Mouse (Mus musculus): Measurements from ENCODE around the gene Pax8.
A peak's percentile ranks its signal among the peaks of the same experiment; 100 is the strongest.

Gene Pax8

GRCm38 (mm10) chr2:24460808-24461127 is 14.6 kb downstream of the Pax8 start:
- DNase-seq: no peak

- no peak for DNase-seq
Measured at GRCm38 (mm10) chr2:24460112-24460807, 15.1 kb downstream of the Pax8 start.

GRCm38 (mm10) chr2:24456841-24457240 is 18.6 kb downstream of the Pax8 start:
- no peak for DNase-seq

GRCm38 (mm10) chr2:24455057-24455855 is 20.1 kb downstream of the Pax8 start:
- no peak for DNase-seq

- DNase-seq: no peak
Measured at GRCm38 (mm10) chr2:24454429-24455011, 20.9 kb downstream of the Pax8 start.

GRCm38 (mm10) chr2:24453206-24453605 is 22.2 kb downstream of the Pax8 start:
- no peak for DNase-seq

GRCm38 (mm10) chr2:24449111-24449510 is 26.3 kb downstream of the Pax8 start:
- no peak for DNase-seq

- no peak for DNase-seq
Measured at GRCm38 (mm10) chr2:24443256-24443790, 32.1 kb downstream of the Pax8 start.

GRCm38 (mm10) chr2:24442303-24442925 is 33.0 kb downstream of the Pax8 start:
- DNase-seq: no peak

- DNase-seq: no peak
Measured at GRCm38 (mm10) chr2:24441899-24442298, 33.5 kb downstream of the Pax8 start.

GRCm38 (mm10) chr2:24440056-24440455 is 35.3 kb downstream of the Pax8 start:
- DNase-seq: no peak

- no peak for DNase-seq
Measured at GRCm38 (mm10) chr2:24435699-24436098, 39.7 kb downstream of the Pax8 start.

GRCm38 (mm10) chr2:24434670-24435069 is 40.7 kb downstream of the Pax8 start:
- no peak for DNase-seq

GRCm38 (mm10) chr2:24429806-24430205 is 45.6 kb downstream of the Pax8 start:
- DNase-seq: no peak

- DNase-seq: no peak
Measured at GRCm38 (mm10) chr2:24427866-24428675, 47.3 kb downstream of the Pax8 start.

- no peak for DNase-seq
Measured at GRCm38 (mm10) chr2:24425630-24426029, 49.8 kb downstream of the Pax8 start.

GRCm38 (mm10) chr2:24422815-24423214 is 52.6 kb downstream of the Pax8 start:
- no peak for DNase-seq

GRCm38 (mm10) chr2:24421211-24421863 is 54.1 kb downstream of the Pax8 start:
- DNase-seq: no peak

- DNase-seq: no peak
Measured at GRCm38 (mm10) chr2:24417564-24417963, 57.8 kb downstream of the Pax8 start.

- no peak for DNase-seq
Measured at GRCm38 (mm10) chr2:24417106-24417505, 58.3 kb downstream of the Pax8 start.

GRCm38 (mm10) chr2:24416668-24417067 is 58.7 kb downstream of the Pax8 start:
- peak; percentile 45 for DNase-seq

- DNase-seq: no peak
Measured at GRCm38 (mm10) chr2:24413677-24414076, 61.7 kb downstream of the Pax8 start.
